ENCODE assay signal across 31 mouse cellular contexts in the genomic region with DNA sequence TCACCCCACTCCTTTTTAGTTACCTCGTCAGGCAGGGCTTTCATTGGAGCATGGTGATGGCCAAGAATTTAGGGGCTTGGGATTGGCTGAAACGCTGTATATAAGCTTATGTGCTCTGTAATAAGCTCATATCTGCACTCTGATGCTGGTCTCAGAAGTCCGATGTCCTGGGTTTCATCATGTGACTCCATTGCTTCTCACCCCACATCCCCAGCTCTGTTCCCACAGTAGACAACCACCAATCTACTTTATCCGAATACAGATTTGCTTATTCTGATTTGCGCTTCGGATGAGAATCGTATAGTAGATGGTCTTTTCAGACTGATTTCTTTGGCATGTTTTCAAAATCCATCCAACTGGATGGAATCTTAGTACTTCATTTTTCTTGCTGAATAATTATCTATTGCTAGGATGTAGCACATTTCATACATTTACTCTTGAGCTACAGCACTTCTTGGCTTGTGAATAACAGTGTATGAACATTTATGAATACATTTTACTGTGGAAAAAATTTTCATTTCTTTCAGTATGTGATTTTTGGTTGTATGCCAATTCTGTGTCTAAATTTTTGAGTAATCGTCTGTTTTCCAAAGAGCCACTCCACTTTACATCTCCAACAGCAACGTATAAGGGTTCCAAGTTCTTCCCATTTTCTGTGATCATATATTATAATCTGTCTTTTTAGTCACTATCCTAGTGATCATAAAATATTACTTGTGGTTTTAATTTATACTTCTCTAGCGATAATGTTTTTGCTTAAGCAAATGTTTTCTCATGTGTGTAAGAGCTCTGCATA.
DNase-seq lines count a peak whose midpoint lies in the region; ATAC-seq lines count a peak whose summit lies in the region.
"Had no signal": no experiment of that assay in that cellular context is flagged by ENCODE, and none has a peak within 500 bp of the region (broad histone marks: within the 10 kb centered on the region; RNA-seq: fewer than 3 reads in every experiment).

No protein-coding gene starts in this region.

- DNase-seq in frontal cortex, postnatal 10 days (ENCODE audit: low spot score in 2 of 2) = no peak
- no peak for DNase-seq in lung, postnatal 10 days
- DNase-seq in brain, embryonic 18.5 days (ENCODE audit: low read depth, low spot score) = peak; percentile 40
- DNase-seq in retina, embryonic 14.5 days (ENCODE audit: low spot score) = no peak
- DNase-seq: adrenal gland, adult 8-10 months; cerebellum, adult 11 months; cerebellum, adult 9-10 months; embryo, embryonic 11 days; gastrocnemius, adult 2 months; gastrocnemius, postnatal 36 days; heart, adult 18-20 months; heart, postnatal 36 days; kidney, adult 9 months; kidney, postnatal 14 days; liver, embryonic 13.5 days; lung, adult 18-20 months; retina, postnatal 1 day; right cerebral cortex, postnatal 14 days had no signal

- 0 out of 2 replicates have a peak overlapping the region, but pooled peaks have one; percentile 4 for H3K27ac ChIP-seq in lung, embryonic 15.5 days
- H3K27ac ChIP-seq: embryonic facial prominence, embryonic 13.5 days; gastrocnemius, adult 2 months; hindbrain, embryonic 13.5 days; layer of hippocampus, adult 2 months; limb, embryonic 15.5 days; liver, embryonic 13.5 days; macrophage; midbrain, embryonic 13.5 days; stomach, embryonic 15.5 days had no signal

- no peak overlapping the region for H3K4me2 ChIP-seq in lung, embryonic 15.5 days
- H3K4me2 ChIP-seq: embryonic facial prominence, embryonic 13.5 days; heart, embryonic 11.5 days; hindbrain, embryonic 13.5 days; limb, embryonic 15.5 days; liver, embryonic 13.5 days; midbrain, embryonic 13.5 days; stomach, embryonic 15.5 days had no signal

- no peak overlapping the region for H3K9ac ChIP-seq in lung, embryonic 15.5 days
- H3K9ac ChIP-seq: embryonic facial prominence, embryonic 13.5 days; hindbrain, embryonic 13.5 days; limb, embryonic 15.5 days; liver, embryonic 13.5 days; midbrain, embryonic 13.5 days; stomach, embryonic 15.5 days had no signal

- peaks cover 3% of the 10 kb centered on the region; the same call in 1 of the 2 replicates for H3K4me1 ChIP-seq in lung, embryonic 15.5 days
- H3K4me1 ChIP-seq: embryonic facial prominence, embryonic 13.5 days; hindbrain, embryonic 13.5 days; limb, embryonic 15.5 days; liver, embryonic 13.5 days; midbrain, embryonic 13.5 days; stomach, embryonic 15.5 days had no signal

- 0 out of 2 replicates have a peak, but pooled peaks have one; percentile 47 for ATAC-seq in frontal cortex, adult (ENCODE audit: low TSS enrichment)
- peak; percentile 59; the same call in 1 of the 2 replicates for ATAC-seq in lung, embryonic 15.5 days (ENCODE audit: borderline replicate concordance, extremely low read depth, low FRiP score, low TSS enrichment)
- ATAC-seq: intestine, postnatal 0 days; midbrain, embryonic 13.5 days had no signal

- H3K27me3 ChIP-seq in lung, embryonic 15.5 days = no peaks in the 10 kb centered on the region
- H3K27me3 ChIP-seq: CH12.LX; embryonic facial prominence, embryonic 13.5 days; hindbrain, embryonic 13.5 days; limb, embryonic 15.5 days; liver, embryonic 13.5 days; midbrain, embryonic 13.5 days; stomach, embryonic 15.5 days had no signal

- H3K4me3 ChIP-seq in lung, embryonic 15.5 days = no peak overlapping the region
- H3K4me3 ChIP-seq: embryonic facial prominence, embryonic 13.5 days; erythroblast, embryonic 14.5 days; gastrocnemius, adult 2 months; hindbrain, embryonic 13.5 days; layer of hippocampus, adult 2 months; limb, embryonic 15.5 days; liver, embryonic 13.5 days; midbrain, embryonic 13.5 days; stomach, embryonic 15.5 days had no signal

- WGBS in lung, embryonic 15.5 days = 51% methylated on average over 10 of the region's 10 CpGs

- no peaks in the 10 kb centered on the region for H3K36me3 ChIP-seq in lung, embryonic 15.5 days
- H3K36me3 ChIP-seq: embryonic facial prominence, embryonic 13.5 days; hindbrain, embryonic 13.5 days; limb, embryonic 15.5 days; liver, embryonic 13.5 days; midbrain, embryonic 13.5 days; stomach, embryonic 15.5 days had no signal

- no peaks in the 10 kb centered on the region for H3K9me3 ChIP-seq in lung, embryonic 15.5 days
- H3K9me3 ChIP-seq: embryonic facial prominence, embryonic 13.5 days; hindbrain, embryonic 13.5 days; limb, embryonic 15.5 days; liver, embryonic 13.5 days; midbrain, embryonic 13.5 days; stomach, embryonic 15.5 days had no signal
